Mouse (Mus musculus) thymus, postnatal 25 days (tissue): ENCODE data around the gene Dnhd1.
"Not testable (repeated sequence)": the region's sequence is repeated elsewhere in the genome, so short reads cannot be mapped to it uniquely, and the experiment has no call there.

Source experiments
- DNase-seq: peaks from one replicate; pipeline ENCODE4 v3.0.0; 2022

Gene Dnhd1

DNA sequence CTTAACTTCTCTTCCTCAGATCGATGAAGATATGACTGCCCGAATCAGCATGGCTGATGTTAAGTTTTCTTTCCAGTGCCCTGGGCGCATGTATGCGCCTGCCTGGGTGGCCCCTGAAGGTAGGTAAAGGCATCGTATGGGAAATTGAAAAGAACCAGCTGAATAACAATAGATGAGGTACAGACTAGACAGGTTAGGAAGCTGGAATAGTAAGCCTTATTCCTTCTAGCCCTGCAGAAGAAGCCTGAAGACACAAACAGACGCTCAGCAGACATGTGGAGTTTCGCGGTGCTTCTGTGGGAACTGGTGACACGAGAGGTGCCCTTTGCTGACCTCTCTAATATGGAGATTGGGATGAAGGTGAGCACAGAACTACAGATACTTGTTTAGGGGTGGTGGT is 91.4 kb downstream of the Dnhd1 start:
- DNase-seq, result no peak

DNA sequence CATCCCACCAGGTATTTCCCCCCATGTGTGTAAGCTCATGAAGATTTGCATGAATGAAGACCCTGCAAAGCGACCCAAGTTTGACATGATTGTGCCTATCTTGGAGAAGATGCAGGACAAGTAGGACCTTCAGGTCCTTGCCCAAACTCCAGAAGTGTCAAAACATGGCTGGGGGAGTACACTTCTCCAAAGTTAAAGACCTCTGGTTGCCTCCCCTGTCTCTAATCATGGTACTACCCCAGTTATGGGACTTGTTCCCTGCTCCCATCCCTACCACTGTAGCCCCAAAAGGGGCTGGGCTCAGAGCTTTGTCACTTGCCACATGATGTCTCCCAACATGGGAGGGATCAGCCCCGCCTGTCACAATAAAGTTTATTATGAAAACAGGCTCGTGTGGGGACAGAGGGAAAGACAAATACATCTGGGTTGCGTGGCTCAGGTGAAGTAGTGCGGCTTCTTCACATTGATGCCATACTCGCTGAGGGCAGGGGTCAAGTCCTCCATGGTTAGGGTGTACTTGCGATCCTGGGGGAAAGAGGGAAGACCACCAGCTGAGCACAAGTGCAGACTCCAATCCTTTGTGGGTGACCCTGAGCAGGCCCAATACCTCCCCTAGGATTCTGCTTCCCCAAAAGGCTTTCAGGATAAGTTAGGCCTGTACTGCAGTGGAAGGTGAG is 92.0 kb downstream of the Dnhd1 start:
- not testable (repeated sequence) for DNase-seq

- DNase-seq, result not testable (repeated sequence)
Measured at GRCm38 (mm10) chr7:105743246-105743925, 92.8 kb downstream of the Dnhd1 start.

DNA sequence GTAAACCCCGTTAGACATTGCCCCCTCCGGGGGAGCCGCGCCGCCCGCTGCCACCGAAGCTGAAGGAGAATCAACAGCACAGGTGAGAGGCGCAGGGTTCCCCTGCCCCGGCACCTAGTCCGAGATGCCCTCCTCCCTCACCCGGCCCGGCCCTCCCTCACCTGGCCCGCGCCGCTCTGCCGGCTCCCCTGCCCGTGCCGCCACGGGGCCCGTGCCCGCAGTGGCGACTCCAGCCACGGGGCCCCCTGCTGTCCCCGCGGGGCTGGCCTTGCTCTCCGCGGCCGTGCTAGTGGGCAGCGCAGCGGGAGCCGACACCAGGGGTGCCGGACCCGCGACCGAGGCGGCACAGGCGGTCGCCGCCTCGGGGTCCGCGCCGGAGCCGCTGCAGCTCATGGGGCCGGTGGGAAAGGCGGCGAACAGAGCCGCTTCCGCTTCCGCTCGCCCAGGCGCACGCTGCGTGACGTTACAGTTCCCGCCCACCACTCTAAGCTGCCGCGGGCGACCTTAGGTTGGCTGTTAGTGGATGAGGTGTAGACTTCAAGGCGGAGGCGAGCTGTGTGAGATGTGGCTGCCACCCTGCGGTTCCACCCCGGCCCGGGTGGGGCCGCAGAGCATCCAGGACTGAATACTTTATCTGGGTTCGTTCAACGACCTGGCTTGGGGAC is 93.4 kb downstream of the Dnhd1 start, which contains the start of gene Taf10:
Gene Taf10 (minus strand): TSS at position 436 of the 665 bp plus-strand sequence.
- peak; percentile 91 for DNase-seq

DNA sequence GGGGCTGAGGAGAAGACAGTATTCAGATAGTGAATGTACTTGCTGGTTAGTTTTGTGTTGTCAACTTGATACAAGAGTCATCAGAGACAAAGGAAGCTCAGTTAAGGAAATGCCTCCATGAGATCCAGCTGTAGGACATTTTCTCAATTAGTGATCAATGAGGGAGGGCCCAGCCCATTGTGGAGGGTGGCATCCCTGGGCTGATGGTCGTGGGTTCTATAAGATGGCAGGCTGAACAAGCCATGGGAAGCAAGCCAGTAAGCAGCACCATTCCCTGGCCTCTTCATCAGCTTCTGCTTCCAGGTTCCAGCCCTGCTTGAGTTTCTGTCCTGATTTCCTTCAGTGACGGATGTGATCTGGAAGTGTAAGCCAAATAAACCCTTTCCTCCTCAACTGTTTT is 97.1 kb downstream of the Dnhd1 start:
- DNase-seq, result no peak

GRCm38 (mm10) chr7:105751491-105752433 is 101.1 kb downstream of the Dnhd1 start, which contains the start of gene Tpp1:
Tpp1 (minus strand) TSS chr7:105752235.
- DNase-seq, result peak; percentile 92

DNA sequence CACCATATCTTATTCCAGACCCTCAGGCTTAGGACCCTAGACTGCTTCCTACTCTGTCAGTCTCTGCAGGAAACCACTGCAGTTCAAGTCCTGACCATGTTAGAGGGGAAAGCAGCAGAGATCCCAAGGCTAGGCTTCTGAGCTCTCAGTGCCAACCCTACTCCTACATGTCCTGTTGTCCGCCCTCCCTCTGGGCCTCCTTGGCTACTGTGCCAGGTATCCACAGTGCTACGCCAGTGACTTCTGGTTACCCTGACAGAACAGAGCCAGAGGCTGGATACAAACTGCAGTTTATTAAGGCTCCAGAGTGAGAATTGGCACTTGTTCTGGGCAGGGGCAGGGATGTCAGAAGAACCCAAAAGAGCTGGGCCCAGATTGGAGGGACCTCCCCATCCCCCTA is 102.1 kb downstream of the Dnhd1 start:
- no peak for DNase-seq

DNA sequence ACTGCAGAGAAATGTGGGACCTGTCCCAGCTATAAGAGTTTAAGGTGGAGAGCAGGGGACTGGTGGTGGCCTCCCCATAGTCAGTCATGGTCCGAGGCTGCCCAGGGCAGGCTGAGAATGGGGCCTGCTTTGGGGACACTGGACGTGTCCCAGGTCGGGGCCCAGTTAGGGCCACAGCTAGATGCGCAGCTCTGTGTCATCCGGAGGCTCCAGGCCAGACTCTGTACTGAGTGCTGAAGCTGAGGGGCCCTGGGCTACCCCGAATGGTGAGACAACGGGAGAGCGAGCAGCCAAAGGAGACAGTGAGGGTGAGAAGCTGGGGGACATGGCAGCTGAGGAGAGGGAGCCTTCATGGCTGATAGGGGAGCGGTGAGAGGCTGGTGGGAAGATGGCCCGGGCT is 102.7 kb downstream of the Dnhd1 start:
- DNase-seq, result no peak

- no peak for DNase-seq
Measured at GRCm38 (mm10) chr7:105761813-105762484, 111.3 kb downstream of the Dnhd1 start.

- DNase-seq, result no peak
Measured at GRCm38 (mm10) chr7:105762517-105763270, 112.1 kb downstream of the Dnhd1 start.

DNA sequence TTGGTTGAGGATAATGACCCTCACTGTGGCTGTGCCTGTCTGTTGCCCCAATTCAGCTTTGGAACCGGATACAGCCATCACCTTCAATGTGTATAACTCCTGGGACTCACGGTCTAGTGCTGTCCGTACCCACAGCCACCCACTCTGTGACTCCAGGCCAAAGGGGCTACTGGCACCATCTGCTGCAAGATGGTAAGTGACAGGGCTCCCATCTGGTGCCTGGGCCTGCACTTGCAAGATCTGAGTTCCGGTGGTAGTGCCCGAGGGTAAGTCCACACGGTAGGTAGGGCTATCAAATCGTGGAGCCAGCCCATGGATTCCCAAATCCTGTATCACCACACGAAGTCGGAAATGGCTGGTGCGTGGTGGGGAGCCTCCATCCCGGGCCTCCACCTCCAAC is 113.7 kb downstream of the Dnhd1 start:
- no peak for DNase-seq

DNA sequence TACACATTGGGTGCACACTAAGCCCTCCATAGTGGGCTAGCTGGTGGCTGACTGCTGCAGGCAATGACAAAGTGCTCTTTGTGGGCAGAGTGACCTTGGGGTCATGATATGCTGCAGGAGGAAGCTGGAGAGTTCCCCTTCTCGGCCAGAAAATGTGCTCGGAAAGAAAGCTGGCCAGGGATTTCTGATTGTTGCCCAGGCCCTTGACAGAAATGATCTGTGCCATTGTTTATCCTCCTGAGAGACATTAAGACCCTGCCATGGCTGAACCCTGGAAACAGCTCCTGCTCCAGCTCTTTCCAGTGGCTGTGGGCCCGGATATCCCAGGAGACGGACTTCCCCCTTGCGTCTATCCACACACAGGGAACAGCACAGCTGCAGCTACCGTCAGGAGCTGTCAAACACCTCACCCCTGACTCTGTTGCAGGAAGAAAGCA is 117.1 kb downstream of the Dnhd1 start:
- no peak for DNase-seq

- no peak for DNase-seq
Measured at GRCm38 (mm10) chr7:105769959-105770358, 119.3 kb downstream of the Dnhd1 start.
